Comparison of ENCODE assay signal across 18 mouse cellular contexts in the genomic region with DNA sequence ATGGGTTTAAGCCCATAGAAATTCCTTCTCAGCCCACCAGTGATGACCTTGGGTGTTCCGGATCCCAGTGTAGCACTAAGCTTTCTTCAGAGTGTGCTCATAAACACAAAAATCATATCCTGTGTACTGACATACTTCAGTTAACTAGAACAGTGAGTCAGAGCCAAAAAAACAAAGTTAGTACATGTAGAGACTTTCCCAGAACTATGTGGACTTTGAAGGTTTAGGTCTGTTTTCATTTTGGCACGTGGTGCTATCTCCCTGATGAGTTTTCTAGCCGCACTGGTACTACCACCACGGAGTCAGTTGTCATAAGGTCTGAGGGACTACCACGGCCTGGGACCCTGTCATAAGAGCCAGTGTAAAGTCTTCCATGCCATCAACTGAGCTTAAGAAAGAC.
"Had no signal": no experiment of that assay in that cellular context is flagged by ENCODE, and none has a peak within 500 bp of the region (broad histone marks: within the 10 kb centered on the region; RNA-seq: fewer than 3 reads in every experiment).

No protein-coding gene starts in this region.

- H3K27ac ChIP-seq: midbrain, embryonic 10.5 days; midbrain, embryonic 12.5 days; neural tube, embryonic 13.5 days; neural tube, embryonic 15.5 days had no signal

- H3K9ac ChIP-seq: lung, embryonic 14.5 days; midbrain, embryonic 12.5 days; neural tube, embryonic 13.5 days; neural tube, embryonic 15.5 days had no signal

- ATAC-seq: midbrain, embryonic 16.5 days had no signal

- H3K4me1 ChIP-seq: midbrain, embryonic 10.5 days; midbrain, embryonic 12.5 days; neural tube, embryonic 13.5 days; neural tube, embryonic 15.5 days had no signal

- H3K9me3 ChIP-seq: midbrain, embryonic 10.5 days; midbrain, embryonic 12.5 days; neural tube, embryonic 13.5 days; neural tube, embryonic 15.5 days had no signal

- DNase-seq: lung, embryonic 14.5 days; lung, postnatal 10 days; lung, postnatal 4 days; midbrain, embryonic 14.5 days; retina, postnatal 1 day; right cerebral cortex, adult 18-20 months; right cerebral cortex, postnatal 25 days; right cerebral cortex, postnatal 4 days; spleen, adult 18-20 months; thymus, adult 18-20 months; thymus, postnatal 14 days; thymus, postnatal 36 days had no signal

- H3K4me3 ChIP-seq: midbrain, embryonic 10.5 days; midbrain, embryonic 12.5 days; myocyte; neural tube, embryonic 13.5 days; neural tube, embryonic 15.5 days had no signal

- H3K27me3 ChIP-seq: midbrain, embryonic 12.5 days; neural tube, embryonic 13.5 days; neural tube, embryonic 15.5 days had no signal

- H3K36me3 ChIP-seq: midbrain, embryonic 10.5 days; midbrain, embryonic 12.5 days; neural tube, embryonic 13.5 days; neural tube, embryonic 15.5 days had no signal

- H3K4me2 ChIP-seq: lung, embryonic 14.5 days; midbrain, embryonic 12.5 days; neural tube, embryonic 13.5 days; neural tube, embryonic 15.5 days had no signal
